Mouse (Mus musculus) E14TG2a.4 (cell line): ENCODE data around the gene Nudt22.

Experiments used
- H3K27me3 ChIP-seq: 2 replicates; pipeline ENCODE4 v1.6.1; 2014; ENCODE audit warnings: low read length, control low read depth; ENCODE audit not compliant: insufficient read depth
- H3K36me3 ChIP-seq: 2 replicates; pipeline ENCODE4 v1.6.1; 2014; ENCODE audit warnings: low read length, control low read depth; ENCODE audit not compliant: insufficient read depth
- H3K4me1 ChIP-seq: replicated peaks from 2 replicates; pipeline ENCODE4 v1.6.1; 2014; ENCODE audit warnings: low read depth, low read length, control low read depth
- H3K4me3 ChIP-seq: replicated peaks from 2 replicates; pipeline ENCODE4 v1.5.1; 2014; ENCODE audit warnings: mild to moderate bottlenecking, low read length
- H3K9me3 ChIP-seq: 2 replicates; pipeline ENCODE4 v1.6.1; 2014; ENCODE audit warnings: low read length, control low read depth
- CTCF ChIP-seq: conservative IDR thresholded peaks from 2 replicates; pipeline ENCODE4 v1.5.1; 2014; ENCODE audit warnings: low read length
- NANOG ChIP-seq: IDR thresholded peaks from 2 replicates; pipeline ENCODE4 v1.6.1; 2014; ENCODE audit warnings: borderline replicate concordance, low read length, mixed read lengths
- POU5F1 ChIP-seq: IDR thresholded peaks from 2 replicates; pipeline ENCODE4 v1.6.1; 2014; ENCODE audit warnings: low read length, borderline replicate concordance

Nudt22 gene

DNA sequence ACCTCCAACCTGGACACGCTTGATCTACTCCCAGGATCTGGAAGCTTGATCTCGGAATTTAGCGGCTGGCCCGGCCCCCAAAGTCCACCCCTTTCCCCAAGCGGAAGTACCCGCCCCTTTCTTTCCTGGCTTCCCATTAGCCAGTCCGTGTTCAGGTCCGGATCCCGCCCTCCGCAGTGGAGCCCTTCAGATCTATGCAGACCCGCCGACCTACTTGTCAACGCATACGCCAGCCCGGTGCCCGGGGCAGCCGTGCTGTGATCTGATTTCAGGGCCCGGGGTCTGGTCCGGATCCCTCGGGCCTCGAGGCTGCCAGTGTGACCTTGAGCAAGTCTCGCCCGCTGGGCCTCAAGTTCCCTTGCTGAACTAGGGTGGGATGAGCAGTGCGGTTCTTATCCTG is at the start of gene Nudt22, which contains the start of gene Trpt1:
TSS of gene Nudt22 (minus strand) at position 112 of the 400 bp plus-strand sequence.
TSS of gene Trpt1 (plus strand) at position 126 of the 400 bp plus-strand sequence.
- Histone ChIP-seq H3K9me3 (peaks cover 19% of the 10 kb centered on the region), H3K4me1 (peaks cover 66% of the 10 kb centered on the region), H3K36me3 (peaks cover 28% of the 10 kb centered on the region), H3K27me3 (no peaks in the 10 kb centered on the region), H3K4me3 (peak within 1 kb of the TSS; percentile 84)
- no peak for TF ChIP-seq NANOG
- TF ChIP-seq POU5F1: no peak
- no peak for TF ChIP-seq CTCF

DNA sequence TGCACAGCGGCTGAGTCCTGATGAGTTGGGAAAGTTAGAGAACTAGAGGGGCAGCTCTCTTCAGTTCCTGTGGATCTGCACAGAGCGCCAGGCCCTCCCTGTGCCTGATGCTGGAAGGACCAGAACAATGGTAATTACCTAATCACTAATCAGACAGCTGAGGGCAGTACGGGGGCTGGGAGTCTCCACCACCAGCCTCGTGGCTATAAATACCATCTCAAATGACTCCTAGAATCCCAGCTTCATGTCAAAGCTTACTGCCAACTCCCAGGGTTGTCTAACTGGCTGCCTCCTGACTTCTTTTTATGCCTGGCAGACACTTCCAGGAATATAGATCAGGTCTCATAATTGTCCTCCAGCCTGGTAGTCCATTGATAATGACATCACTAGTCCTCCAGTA is 48.8 kb upstream of the Nudt22 start:
- Histone ChIP-seq H3K36me3 (no peaks in the 10 kb centered on the region), H3K4me3 (no peak overlapping the region), H3K4me1 (peaks cover 36% of the 10 kb centered on the region), H3K9me3 (no peaks in the 10 kb centered on the region), H3K27me3 (no peaks in the 10 kb centered on the region)
- TF ChIP-seq CTCF (no peak), NANOG (no peak), POU5F1 (no peak)

DNA sequence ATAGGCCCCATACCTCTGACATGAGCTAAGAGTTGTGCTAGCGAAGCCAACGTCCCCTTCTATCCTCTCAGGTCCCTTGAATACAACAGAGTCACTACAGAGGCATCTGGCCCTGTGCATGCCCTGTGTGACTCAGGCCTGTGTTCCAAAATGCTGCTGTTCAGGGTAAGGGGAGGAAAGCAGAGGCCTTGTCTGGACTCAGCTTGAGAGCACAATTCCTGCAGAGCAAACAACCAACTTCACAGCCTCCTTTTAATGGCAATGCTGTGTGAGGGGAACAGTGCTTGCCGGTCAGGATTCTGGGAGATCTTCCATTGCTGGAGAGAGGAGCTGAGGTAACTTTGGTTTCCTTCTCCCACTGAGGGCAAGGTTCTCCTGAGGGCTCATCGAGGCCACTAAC is 48.4 kb upstream of the Nudt22 start:
- Histone ChIP-seq H3K36me3 (no peaks in the 10 kb centered on the region), H3K27me3 (no peaks in the 10 kb centered on the region), H3K4me3 (no peak overlapping the region), H3K4me1 (peaks cover 36% of the 10 kb centered on the region), H3K9me3 (no peaks in the 10 kb centered on the region)
- no peak for TF ChIP-seq POU5F1
- TF ChIP-seq CTCF: no peak
- no peak for TF ChIP-seq NANOG

DNA sequence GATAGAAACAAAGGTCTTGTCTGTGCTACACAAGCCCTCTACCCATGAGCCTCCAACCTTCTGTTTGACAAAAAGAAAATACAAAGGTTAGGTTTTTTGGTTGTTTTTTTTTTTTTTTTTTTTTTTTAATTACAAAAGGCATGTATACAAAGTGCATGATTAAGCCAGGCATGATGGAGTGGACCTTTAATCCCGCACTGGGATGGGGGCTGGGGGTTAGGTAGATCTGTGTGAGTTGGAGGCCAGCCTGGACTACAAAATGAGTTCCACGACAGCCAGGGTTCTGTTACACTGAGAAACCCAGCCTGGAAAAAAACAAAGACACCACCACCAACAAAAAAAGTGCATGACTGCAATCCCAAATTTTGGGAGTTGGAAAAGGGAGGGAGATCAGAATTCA is 45.3 kb upstream of the Nudt22 start:
- peak overlapping the region; percentile 87 for H3K4me3 ChIP-seq
- TF ChIP-seq POU5F1: no peak

DNA sequence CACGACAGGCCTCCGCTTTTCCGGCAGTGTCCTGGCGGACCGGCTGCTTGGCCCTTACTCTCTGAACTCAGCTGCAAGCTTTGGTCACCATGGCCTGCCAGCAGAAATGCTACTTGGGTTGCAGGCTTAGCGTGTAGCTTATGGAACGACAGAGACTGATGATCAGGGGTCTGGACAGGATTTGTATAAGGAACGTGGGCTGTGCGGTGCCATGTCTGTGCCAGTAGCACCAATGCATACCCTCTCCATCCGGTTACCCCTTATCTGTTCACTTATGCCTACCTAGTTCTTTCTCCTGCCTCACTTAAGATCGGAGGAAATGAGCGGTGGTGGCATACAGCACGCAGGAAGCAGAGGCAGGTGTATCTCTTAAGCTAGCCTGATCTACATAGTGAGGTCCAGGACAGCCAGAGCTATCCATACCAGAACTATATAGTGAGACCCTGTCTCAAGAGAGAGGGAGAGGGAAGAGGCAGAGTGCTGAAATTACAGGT is 44.8 kb upstream of the Nudt22 start:
- no peaks in the 10 kb centered on the region for H3K9me3 ChIP-seq
- no peak for TF ChIP-seq NANOG
- TF ChIP-seq POU5F1: no peak
- TF ChIP-seq CTCF: no peak
- H3K36me3 ChIP-seq: peaks cover 34% of the 10 kb centered on the region
- peaks cover 55% of the 10 kb centered on the region for H3K4me1 ChIP-seq
- H3K27me3 ChIP-seq: no peaks in the 10 kb centered on the region
- peak overlapping the region; percentile 87 for H3K4me3 ChIP-seq

More for the DNA sequence above, 45.3 kb upstream of the Nudt22 start:
- Histone ChIP-seq H3K9me3 (no peaks in the 10 kb centered on the region), H3K27me3 (no peaks in the 10 kb centered on the region), H3K36me3 (peaks cover 29% of the 10 kb centered on the region), H3K4me1 (peaks cover 51% of the 10 kb centered on the region)

DNA sequence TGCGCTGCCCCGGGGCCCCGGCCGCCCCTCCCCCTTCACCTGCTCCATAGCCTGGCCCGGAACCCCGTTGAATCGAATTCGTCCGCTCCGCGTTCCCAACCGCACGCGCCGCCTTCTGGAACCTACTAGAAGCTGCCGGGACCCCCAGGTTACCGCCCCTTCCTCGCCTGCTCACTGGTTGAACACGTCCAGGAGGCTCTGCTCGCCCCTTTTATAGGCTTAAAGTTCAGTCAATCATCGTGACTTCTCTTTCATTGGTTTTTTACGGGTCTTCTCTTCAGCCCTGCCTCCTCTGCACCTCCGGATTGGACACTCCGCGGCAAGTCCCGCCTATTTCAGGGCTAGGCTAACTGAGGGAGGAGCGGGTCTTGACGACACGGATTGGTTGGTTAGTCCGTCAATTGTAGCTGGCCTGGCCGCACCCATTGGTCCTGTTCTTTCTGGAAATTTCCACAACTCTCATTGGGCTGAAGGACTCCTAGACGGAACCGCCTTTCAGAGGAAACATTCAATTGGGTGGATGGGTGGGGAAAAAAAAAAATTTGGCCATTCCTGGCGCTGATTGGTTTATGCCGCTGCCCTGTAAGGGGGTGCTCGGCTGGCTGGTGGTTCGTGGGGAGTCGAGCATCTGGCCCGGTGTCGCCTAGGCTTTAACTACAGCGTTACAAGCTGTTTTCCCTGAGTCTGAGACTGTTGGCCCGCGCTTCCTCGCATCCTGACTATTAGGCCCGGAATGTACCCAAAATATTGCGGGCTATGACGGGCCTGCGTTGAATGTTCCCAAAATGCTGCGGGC is 44.1 kb upstream of the Nudt22 start, which contains the start of gene Stip1:
TSS of gene Stip1 (minus strand) at position 127 of the 796 bp plus-strand sequence.
- TF ChIP-seq CTCF: no peak
- TF ChIP-seq POU5F1: no peak
- Histone ChIP-seq H3K9me3 (no peaks in the 10 kb centered on the region), H3K36me3 (peaks cover 41% of the 10 kb centered on the region), H3K4me3 (peak within 1 kb of the TSS; percentile 97), H3K4me1 (peaks cover 61% of the 10 kb centered on the region), H3K27me3 (no peaks in the 10 kb centered on the region)

DNA sequence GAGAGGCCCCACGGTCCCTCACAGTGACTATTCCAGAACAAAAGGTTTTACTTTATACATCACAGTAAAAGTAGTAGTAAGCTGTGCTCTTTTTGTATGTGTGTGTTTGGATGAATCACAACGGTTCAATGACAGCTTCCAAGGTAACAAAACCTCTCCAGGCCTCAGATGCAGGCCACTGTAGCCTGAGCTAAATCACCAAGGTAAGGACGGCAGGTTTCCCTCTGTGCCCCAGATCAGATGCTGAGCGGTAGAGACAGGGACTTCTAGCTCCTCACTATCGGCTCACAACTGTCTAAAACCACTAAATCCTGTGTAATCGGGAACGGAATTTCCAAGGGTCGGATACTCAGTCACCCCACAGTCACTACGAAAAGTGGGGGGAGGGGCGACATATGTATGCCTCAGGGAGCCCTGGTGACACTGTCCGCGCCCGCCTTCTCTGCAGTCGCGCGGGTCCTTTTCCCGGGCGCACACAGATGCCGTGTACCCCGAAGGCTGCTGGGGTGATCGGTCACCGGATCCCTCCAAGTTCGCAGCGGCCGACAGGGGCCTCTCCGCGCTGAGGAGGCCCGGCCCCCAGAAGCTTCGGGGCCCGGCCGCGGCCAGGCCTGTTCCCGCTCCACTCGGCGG is 43.3 kb upstream of the Nudt22 start:
- H3K4me3 ChIP-seq: peak overlapping the region; percentile 97
- peaks cover 48% of the 10 kb centered on the region for H3K36me3 ChIP-seq
- H3K27me3 ChIP-seq: no peaks in the 10 kb centered on the region
- no peaks in the 10 kb centered on the region for H3K9me3 ChIP-seq
- peaks cover 61% of the 10 kb centered on the region for H3K4me1 ChIP-seq
- no peak for TF ChIP-seq NANOG
- no peak for TF ChIP-seq POU5F1
- TF ChIP-seq CTCF: no peak

DNA sequence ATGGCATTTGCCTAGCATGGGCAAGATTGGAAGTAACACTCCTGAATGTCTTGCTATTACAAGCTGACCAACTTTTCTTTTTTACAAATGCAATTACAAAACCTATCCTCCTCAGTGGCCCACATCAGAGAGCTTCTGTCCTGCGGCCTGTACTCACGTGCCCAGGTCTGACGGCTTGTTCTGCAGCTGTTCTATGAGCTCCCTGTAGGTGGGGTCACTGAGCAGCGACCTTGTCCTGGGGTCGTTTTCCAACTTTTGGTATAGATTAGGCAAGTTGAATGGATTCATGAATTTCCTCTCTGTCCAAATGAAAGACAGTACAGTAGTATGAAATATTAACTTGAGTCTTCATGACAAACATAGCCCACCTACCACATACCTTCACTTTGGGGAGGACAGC is 38.1 kb upstream of the Nudt22 start:
- TF ChIP-seq POU5F1 (no peak), CTCF (peak; percentile 35)
- Histone ChIP-seq H3K4me1 (peaks cover 61% of the 10 kb centered on the region), H3K27me3 (no peaks in the 10 kb centered on the region), H3K9me3 (no peaks in the 10 kb centered on the region), H3K36me3 (peaks cover 98% of the 10 kb centered on the region), H3K4me3 (no peak overlapping the region)

DNA sequence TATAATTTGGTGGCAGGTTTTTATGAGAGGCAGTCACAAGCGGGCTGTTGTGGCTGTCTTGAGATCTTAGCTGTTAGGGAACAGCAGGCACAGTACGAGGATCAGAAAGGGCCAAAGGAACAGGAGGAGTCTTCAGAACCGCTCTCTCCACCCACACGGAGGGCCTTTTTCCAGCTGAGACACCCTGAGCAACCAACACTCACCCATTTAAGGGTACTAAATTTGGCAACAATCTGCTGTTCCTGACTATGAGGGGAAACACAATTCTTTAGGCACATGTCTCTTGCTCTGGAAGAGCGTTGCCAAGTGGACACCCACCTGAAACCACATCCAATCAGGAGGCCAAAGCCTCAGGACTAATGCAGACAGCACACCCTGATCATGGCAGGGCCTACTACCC is 33.6 kb upstream of the Nudt22 start:
- no peak for TF ChIP-seq NANOG
- TF ChIP-seq POU5F1: no peak
- no peak for TF ChIP-seq CTCF
- Histone ChIP-seq H3K36me3 (peaks cover 98% of the 10 kb centered on the region), H3K9me3 (no peaks in the 10 kb centered on the region), H3K4me1 (peaks cover 47% of the 10 kb centered on the region), H3K27me3 (no peaks in the 10 kb centered on the region), H3K4me3 (no peak overlapping the region)
